18 mouse cellular contexts compared by ENCODE assay signal in genomic region chr9:83304925-83305324, GRCm38 (mm10).
DNase-seq lines count a peak whose midpoint lies in the region; ATAC-seq and TF ChIP-seq lines count a peak whose summit lies in the region.
"Had no signal": no experiment of that assay in that cellular context is flagged by ENCODE, and none has a peak within 500 bp of the region (broad histone marks: within the 10 kb centered on the region; RNA-seq: fewer than 3 reads in every experiment).

No protein-coding gene starts in this region.

- H3K27me3 ChIP-seq in limb, embryonic 13.5 days: no peaks in the 10 kb centered on the region
- no peaks in the 10 kb centered on the region for H3K27me3 ChIP-seq in limb, embryonic 10.5 days (ENCODE audit: low read depth, poor library complexity, severe bottlenecking)
- no peaks in the 10 kb centered on the region for H3K27me3 ChIP-seq in Patski
- no peaks in the 10 kb centered on the region for H3K27me3 ChIP-seq in embryonic facial prominence, embryonic 11.5 days (ENCODE audit: control insufficient read depth, insufficient read depth, low read length)
- H3K27me3 ChIP-seq in stomach, embryonic 15.5 days (replicated peaks): no peaks in the 10 kb centered on the region
- H3K27me3 ChIP-seq in midbrain, embryonic 13.5 days: no peaks in the 10 kb centered on the region
- H3K27me3 ChIP-seq: CH12.LX had no signal

- no peak for TF ChIP-seq CTCF in Patski (IDR thresholded peaks at IDR 0.05)

- ATAC-seq in limb, embryonic 13.5 days (ENCODE audit: low FRiP score, low read depth): no peak
- peak; percentile 76 for ATAC-seq in Patski
- 0 out of 2 replicates have a peak, but pooled peaks have one; percentile 58 for ATAC-seq in embryonic facial prominence, embryonic 11.5 days (replicated peaks; ENCODE audit: insufficient number of reproducible peaks, low FRiP score, low TSS enrichment, low read depth)
- ATAC-seq in stomach, embryonic 15.5 days (ENCODE audit: insufficient read depth, low FRiP score, low read depth): peak; percentile 53; the same call in 1 of the 2 replicates
- no peak for ATAC-seq in midbrain, embryonic 13.5 days
- ATAC-seq: hindbrain, embryonic 16.5 days had no signal

- peaks cover 27% of the 10 kb centered on the region for H3K4me1 ChIP-seq in limb, embryonic 13.5 days
- peaks cover 23% of the 10 kb centered on the region for H3K4me1 ChIP-seq in limb, embryonic 10.5 days
- H3K4me1 ChIP-seq in embryonic facial prominence, embryonic 11.5 days (ENCODE audit: control insufficient read depth, insufficient read depth, low read length): no peaks in the 10 kb centered on the region
- no peaks in the 10 kb centered on the region for H3K4me1 ChIP-seq in stomach, embryonic 15.5 days
- peaks cover 3% of the 10 kb centered on the region; the same call in 1 of the 2 replicates for H3K4me1 ChIP-seq in midbrain, embryonic 13.5 days (replicated peaks)

- POLR2A ChIA-PET in Patski (lab: Charles Lee): interaction anchor here (0.6 kb wide), 1 partner anchor 9 kb away, joined by 3 read pairs; no protein-coding TSS in a partner anchor

- H3K27ac ChIP-seq in limb, embryonic 13.5 days: no peak overlapping the region
- H3K27ac ChIP-seq in limb, embryonic 10.5 days: no peak overlapping the region
- no peak overlapping the region for H3K27ac ChIP-seq in embryonic facial prominence, embryonic 11.5 days (replicated peaks; ENCODE audit: low read depth, low read length)
- no peak overlapping the region for H3K27ac ChIP-seq in stomach, embryonic 15.5 days
- H3K27ac ChIP-seq in midbrain, embryonic 13.5 days: no peak overlapping the region

- WGBS in limb, embryonic 13.5 days: 45% methylated on average over 7 of the region's 7 CpGs
- 73% methylated on average over 7 of the region's 7 CpGs for WGBS in limb, embryonic 10.5 days
- WGBS in embryonic facial prominence, embryonic 11.5 days: 27% methylated on average over 7 of the region's 7 CpGs
- WGBS in stomach, embryonic 15.5 days: 24% methylated on average over 7 of the region's 7 CpGs
- 49% methylated on average over 7 of the region's 7 CpGs for WGBS in midbrain, embryonic 13.5 days

- no peak for DNase-seq in limb, embryonic 10.5 days (ENCODE audit: low spot score)
- DNase-seq in Patski (ENCODE audit: low read depth, low spot score): no peak
- peak; percentile 52 for DNase-seq in embryonic facial prominence, embryonic 11.5 days (ENCODE audit: low spot score)
- DNase-seq in left cerebral cortex, postnatal 36 days (ENCODE audit: low spot score in 2 of 2): no peak
- DNase-seq: adrenal gland, postnatal 25 days; cerebellum, postnatal 36 days; heart, adult 18-20 months; heart, postnatal 10 days; kidney, postnatal 36 days; left cerebral cortex, postnatal 4 days; lung, adult 18-20 months had no signal

- H3K36me3 ChIP-seq in limb, embryonic 13.5 days: no peaks in the 10 kb centered on the region
- no peaks in the 10 kb centered on the region for H3K36me3 ChIP-seq in limb, embryonic 10.5 days
- no peaks in the 10 kb centered on the region for H3K36me3 ChIP-seq in embryonic facial prominence, embryonic 11.5 days (replicated peaks; ENCODE audit: control insufficient read depth, insufficient read depth, low read depth, low read length)
- H3K36me3 ChIP-seq in stomach, embryonic 15.5 days: no peaks in the 10 kb centered on the region
- no peaks in the 10 kb centered on the region for H3K36me3 ChIP-seq in midbrain, embryonic 13.5 days

- H3K9ac ChIP-seq in limb, embryonic 13.5 days: no peak overlapping the region
- no peak overlapping the region for H3K9ac ChIP-seq in embryonic facial prominence, embryonic 11.5 days (replicated peaks; ENCODE audit: low read length)
- no peak overlapping the region for H3K9ac ChIP-seq in stomach, embryonic 15.5 days
- H3K9ac ChIP-seq in midbrain, embryonic 13.5 days (replicated peaks): no peak overlapping the region

- 0 out of 2 replicates have a peak overlapping the region, but pooled peaks have one; percentile 30 for H3K4me2 ChIP-seq in limb, embryonic 13.5 days (replicated peaks)
- no peak overlapping the region for H3K4me2 ChIP-seq in embryonic facial prominence, embryonic 11.5 days (ENCODE audit: low read depth, low read length)
- no peak overlapping the region for H3K4me2 ChIP-seq in stomach, embryonic 15.5 days
- no peak overlapping the region for H3K4me2 ChIP-seq in midbrain, embryonic 13.5 days (replicated peaks)
- H3K4me2 ChIP-seq: midbrain, embryonic 11.5 days had no signal

- H3K9me3 ChIP-seq in limb, embryonic 13.5 days: no peaks in the 10 kb centered on the region
- H3K9me3 ChIP-seq in limb, embryonic 10.5 days (replicated peaks): no peaks in the 10 kb centered on the region
- H3K9me3 ChIP-seq in embryonic facial prominence, embryonic 11.5 days (replicated peaks; ENCODE audit: control insufficient read depth, low read length): no peaks in the 10 kb centered on the region
- H3K9me3 ChIP-seq in stomach, embryonic 15.5 days: no peaks in the 10 kb centered on the region
- H3K9me3 ChIP-seq in midbrain, embryonic 13.5 days: no peaks in the 10 kb centered on the region

- intact Hi-C loops in left cerebral cortex, postnatal 36 days (cut with DNase I): no loop called here

- no peak overlapping the region for H3K4me3 ChIP-seq in limb, embryonic 13.5 days
- H3K4me3 ChIP-seq in limb, embryonic 10.5 days: no peak overlapping the region
- no peak overlapping the region for H3K4me3 ChIP-seq in embryonic facial prominence, embryonic 11.5 days (ENCODE audit: low read depth, low read length)
- H3K4me3 ChIP-seq in stomach, embryonic 15.5 days (replicated peaks): no peak overlapping the region
- no peak overlapping the region for H3K4me3 ChIP-seq in midbrain, embryonic 13.5 days (replicated peaks)
- H3K4me3 ChIP-seq: myocyte had no signal

- in situ Hi-C loops in Patski (cut with MboI; ENCODE audit: low pct_unique_long_range_greater_than_20kb): no loop called here

- CTCF ChIA-PET in Patski (lab: Charles Lee): interaction anchor here (1.8 kb wide), 1 partner anchor 19 kb away, joined by 4 read pairs; no protein-coding TSS in a partner anchor

Comparison
In these comparisons a context has a peak if more than half of its experiments do, and no peak if none do; other contexts are left out.
1. ATAC-seq: peak in Patski (single experiment), embryonic facial prominence, embryonic 11.5 days (single experiment) and stomach, embryonic 15.5 days (single experiment); none in limb, embryonic 13.5 days (single experiment) and midbrain, embryonic 13.5 days (single experiment).